Mouse (Mus musculus): ENCODE measurements around the gene Clmp. TPM values are rescaled to one million over a fixed set of nuclear protein-coding genes. Genes with fewer than 3 reads are reported as not detected.
"Not testable (repeated sequence)": the region's sequence is repeated elsewhere in the genome, so short reads cannot be mapped to it uniquely, and the experiment has no call there.

Clmp gene
- total RNA-seq, 2 experiments from 2014 or later: 4.8 to 5.3 TPM

GRCm38 (mm10) chr9:40730701-40731590, 45.2 kb downstream of the Clmp start:
- DNase-seq: peak; percentile 79 to 85

- DNase-seq: no peak
These were observed 45.9 kb downstream of the Clmp start for GRCm38 (mm10) chr9:40731591-40732048.

GRCm38 (mm10) chr9:40732302-40732701, 46.5 kb downstream of the Clmp start:
- DNase-seq: no peak

DNA sequence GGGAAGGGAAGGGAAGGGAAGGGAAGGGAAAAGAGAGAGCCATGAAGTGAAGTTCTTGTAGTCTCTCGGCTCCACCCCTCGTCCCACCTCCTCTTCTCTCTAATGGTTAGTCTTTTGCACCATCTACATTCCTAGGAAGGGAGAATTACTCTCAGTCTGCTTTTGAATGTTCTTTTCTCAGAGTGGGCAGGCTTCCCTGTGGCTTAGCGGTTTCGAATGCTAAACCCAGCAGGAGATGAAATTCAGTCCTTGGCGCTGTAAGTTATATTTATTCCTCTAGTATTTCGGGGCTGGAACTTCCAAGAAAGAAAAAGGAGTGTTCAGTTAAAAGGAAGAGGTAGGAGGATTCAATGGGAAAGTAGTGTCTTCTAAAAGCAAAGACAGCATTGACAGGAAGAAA, 51.4 kb downstream of the Clmp start:
- no peak for DNase-seq

DNA sequence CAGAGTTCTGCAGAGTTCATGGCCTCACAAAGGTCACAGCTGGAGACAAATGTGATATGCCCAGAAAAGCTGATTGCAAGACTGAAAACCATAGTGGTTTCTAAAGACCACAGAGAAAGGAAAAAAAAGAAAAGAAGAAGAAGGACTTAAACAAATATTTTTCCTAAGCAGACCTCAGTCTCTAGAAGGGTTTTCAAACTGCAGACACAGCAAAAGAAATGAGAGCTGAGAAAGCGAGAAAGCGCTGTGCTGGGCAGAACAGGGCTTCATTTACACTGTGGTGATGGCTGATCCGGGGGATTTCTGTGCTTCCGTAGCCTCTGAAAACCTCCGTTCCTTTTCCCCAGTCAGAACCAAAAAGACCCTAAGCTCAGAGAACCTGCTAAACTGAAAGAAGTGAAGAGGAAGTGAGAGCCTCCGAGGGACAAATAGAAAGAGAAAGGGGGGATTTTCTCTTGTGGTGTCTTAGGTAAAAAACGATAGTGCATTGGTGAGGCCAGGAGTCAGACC, 57.8 kb downstream of the Clmp start:
- DNase-seq: peak in 1 of 2 experiments; percentile 24

GRCm38 (mm10) chr9:40744233-40744632, 58.5 kb downstream of the Clmp start:
- peak; percentile 38 to 74 for DNase-seq

GRCm38 (mm10) chr9:40746796-40747195, 61.0 kb downstream of the Clmp start:
- DNase-seq: no peak

DNA sequence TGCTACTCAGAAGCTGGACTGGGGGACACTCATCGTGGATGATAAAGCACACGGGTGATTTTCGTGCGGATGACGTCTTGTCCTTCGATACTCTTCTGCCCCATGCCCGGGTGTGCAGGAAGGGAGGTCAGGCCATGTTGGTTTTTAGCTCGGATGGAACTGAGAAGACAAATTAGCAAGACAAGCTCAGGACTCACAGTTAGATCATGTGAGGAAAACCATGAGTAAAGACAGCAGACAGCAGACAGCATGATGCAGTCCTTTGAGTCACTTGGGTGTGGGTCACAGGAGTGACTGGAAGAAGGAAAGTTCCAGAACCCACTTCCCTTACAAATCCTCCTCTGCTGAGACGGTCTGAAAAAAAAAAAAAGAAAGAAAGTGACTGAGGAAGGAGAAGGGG, 61.5 kb downstream of the Clmp start:
- no peak for DNase-seq

DNA sequence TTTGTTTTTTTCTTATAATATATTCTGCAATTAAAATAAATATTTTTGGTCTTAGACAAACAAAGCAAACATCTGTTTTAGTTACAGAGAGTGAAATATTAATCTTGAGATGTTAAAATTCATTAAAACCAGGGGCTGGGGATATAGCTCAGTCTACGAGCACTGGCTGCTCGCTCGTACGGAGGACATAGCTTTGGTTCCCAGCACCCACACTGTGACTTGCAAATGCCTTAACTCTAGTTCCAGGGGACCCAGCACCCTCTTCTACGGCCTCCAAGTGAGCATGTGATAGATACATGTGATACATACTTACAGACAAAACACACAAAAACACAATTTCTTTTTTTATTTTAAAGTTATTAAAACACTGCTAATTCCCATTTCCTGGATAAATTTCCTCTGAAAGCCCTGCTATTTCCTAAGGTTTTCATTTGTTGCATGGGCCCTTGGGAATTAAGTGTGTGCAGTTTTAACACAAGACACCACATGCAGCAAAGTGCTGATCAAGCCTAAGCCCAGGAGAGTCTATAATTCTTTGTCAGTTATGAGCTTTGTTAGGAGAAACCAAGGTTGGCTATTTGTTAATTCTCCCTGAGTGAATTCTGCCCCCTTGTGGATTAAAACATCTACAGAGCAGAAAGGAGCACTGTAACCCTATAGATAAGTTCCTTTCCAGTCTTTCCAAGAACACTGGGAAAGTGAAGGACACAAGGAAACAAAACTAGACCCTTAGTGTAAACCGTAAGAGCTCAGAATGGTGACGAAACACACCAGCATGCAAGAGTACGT, 64.3 kb downstream of the Clmp start:
- DNase-seq: peak; percentile 48 to 80

- DNase-seq: no peak
These were observed 66.0 kb downstream of the Clmp start for GRCm38 (mm10) chr9:40751749-40752148.

DNA sequence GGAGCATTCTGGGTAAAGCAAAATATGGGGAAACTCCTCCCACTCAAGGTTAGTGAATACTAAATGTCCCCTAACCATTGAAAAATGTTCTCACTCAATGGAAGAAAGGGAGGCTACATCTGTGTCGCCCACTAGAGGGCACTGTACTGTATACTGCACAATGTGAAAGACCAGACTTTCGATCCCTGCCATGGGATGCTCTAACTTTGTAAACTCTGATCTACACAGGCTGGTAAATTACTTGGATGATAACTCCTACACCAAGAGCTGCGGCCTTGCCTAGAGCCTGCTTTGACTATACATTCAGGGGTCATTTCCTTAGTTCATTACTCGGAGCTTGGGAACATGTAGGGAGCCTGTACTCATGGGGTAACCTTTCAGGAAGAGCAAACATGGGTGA, 70.6 kb downstream of the Clmp start:
- DNase-seq: peak; percentile 55 to 79

DNA sequence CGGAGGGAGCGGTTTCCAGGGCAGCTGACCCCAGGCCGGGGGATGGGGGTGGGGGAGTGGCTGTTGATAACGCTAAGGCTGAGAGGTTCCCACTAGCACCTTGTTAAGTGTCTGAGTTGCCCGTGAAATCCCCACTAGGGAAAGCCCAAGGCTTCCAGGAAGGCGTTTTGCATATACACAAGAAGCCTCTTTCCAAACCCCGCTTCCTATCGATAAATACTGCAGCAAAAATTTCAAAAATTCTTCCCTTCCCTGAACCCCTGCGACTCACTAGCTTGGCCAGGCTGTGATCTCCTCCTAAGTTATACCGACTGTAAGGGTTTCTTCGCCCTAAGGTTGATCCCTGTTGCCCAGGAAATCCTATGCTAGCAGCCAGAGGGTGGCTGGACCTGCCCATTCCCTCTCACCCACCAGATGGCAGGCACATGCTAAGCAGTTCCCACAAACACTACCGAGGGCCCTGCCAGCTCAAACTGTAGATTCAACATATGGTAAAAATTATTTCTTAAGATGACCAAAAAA, 71.4 kb downstream of the Clmp start:
- peak; percentile 65 to 67 for DNase-seq

GRCm38 (mm10) chr9:40757685-40758270, 72.0 kb downstream of the Clmp start:
- peak; percentile 86 to 90 for DNase-seq

DNA sequence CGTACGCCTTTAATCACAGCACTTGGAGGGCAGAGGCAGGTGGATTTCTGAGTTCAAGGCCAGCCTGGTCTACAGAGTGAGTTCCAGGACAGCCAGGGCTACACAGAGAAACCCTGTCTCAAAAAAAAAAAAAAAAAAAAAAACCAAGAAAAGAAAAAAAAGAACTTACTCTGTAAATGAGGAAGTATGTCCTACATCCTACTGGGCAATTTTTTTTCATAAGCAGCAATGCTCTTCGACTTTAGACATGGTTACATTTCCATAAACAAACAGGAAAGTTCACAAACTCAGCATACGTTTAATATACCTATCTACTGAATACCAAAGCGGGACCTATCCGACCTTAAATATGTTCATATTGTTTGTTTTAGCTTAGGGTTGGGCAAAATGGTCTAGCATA, 76.6 kb downstream of the Clmp start:
- no peak for DNase-seq

GRCm38 (mm10) chr9:40764887-40765580, 79.3 kb downstream of the Clmp start:
- DNase-seq: no peak

- peak; percentile 65 to 69 for DNase-seq
These were observed 79.8 kb downstream of the Clmp start for GRCm38 (mm10) chr9:40765581-40765940.

- DNase-seq: no peak
These were observed 80.4 kb downstream of the Clmp start for GRCm38 (mm10) chr9:40766058-40766605.

- no peak for DNase-seq
These were observed 82.2 kb downstream of the Clmp start for GRCm38 (mm10) chr9:40767946-40768345.

- DNase-seq: peak; percentile 56 to 57
These were observed 86.5 kb downstream of the Clmp start for GRCm38 (mm10) chr9:40772246-40772645.

GRCm38 (mm10) chr9:40773142-40773541, 87.4 kb downstream of the Clmp start:
- not testable (repeated sequence) for DNase-seq

- no peak for DNase-seq
These were observed 88.1 kb downstream of the Clmp start for GRCm38 (mm10) chr9:40773869-40774268.
